Mouse (Mus musculus) limb, embryonic 12.5 days (tissue): Measurements from ENCODE around the gene Fam19a2. TPM values are rescaled to one million over a fixed set of nuclear protein-coding genes. Genes with fewer than 3 reads are reported as not detected.

Experiments used
- ATAC-seq: fragments of 200-750 bp; cut with Nextera tagmentation; 2 replicates; pipeline ENCODE4 v1.8.0; 2017; ENCODE audit warnings: low read depth, moderate TSS enrichment; ENCODE audit not compliant: insufficient number of reproducible peaks, insufficient read depth, low FRiP score, low TSS enrichment
- H3K27ac ChIP-seq: fragments of 300-500 bp; sonication (generic); 2 replicates; pipeline ENCODE4 v1.5.1; 2016; ENCODE audit warnings: mild to moderate bottlenecking, moderate library complexity
- H3K27me3 ChIP-seq: fragments of 300-500 bp; sonication (generic); 2 replicates; pipeline ENCODE4 v1.6.1; 2016; ENCODE audit warnings: mild to moderate bottlenecking, moderate library complexity
- H3K36me3 ChIP-seq: fragments of 300-500 bp; sonication (generic); 2 replicates; pipeline ENCODE4 v1.6.1; 2016; ENCODE audit warnings: mild to moderate bottlenecking, moderate library complexity
- H3K4me1 ChIP-seq: fragments of 300-500 bp; sonication (generic); replicated peaks from 2 replicates; pipeline ENCODE4 v1.6.1; 2016
- H3K4me2 ChIP-seq: fragments of 300-500 bp; sonication (generic); 2 replicates; pipeline ENCODE4 v1.6.1; 2016; ENCODE audit warnings: mild to moderate bottlenecking, moderate library complexity
- H3K4me3 ChIP-seq: fragments of 300-500 bp; sonication (generic); replicated peaks from 2 replicates; pipeline ENCODE4 v1.5.1; 2016; ENCODE audit warnings: mild to moderate bottlenecking
- H3K9ac ChIP-seq: fragments of 300-500 bp; sonication (generic); replicated peaks from 2 replicates; pipeline ENCODE4 v1.6.1; 2016; ENCODE audit warnings: mild to moderate bottlenecking, moderate library complexity
- H3K9me3 ChIP-seq: fragments of 300-500 bp; sonication (generic); 2 replicates; pipeline ENCODE4 v1.6.1; 2016; ENCODE audit warnings: mild to moderate bottlenecking, moderate library complexity
- WGBS: fragments of 180-500 bp; shearing (Covaris S2); methylation state at CpG from one replicate; pipeline ENCODE4 v1.1.7; 2016; 5-methylcytosine and 5-hydroxymethylcytosine counted together
- polyA plus RNA-seq: library from polyadenylated mRNA; unstranded; fragments of >200 nt; fragmentation: Nextera tagmentation; extraction: Ambion mirVana; gene quantifications from 2 replicates; pipeline ENCODE4 v1.2.1, GENCODE M21; 2016

The Fam19a2 gene
- polyA plus RNA-seq, 1 experiment from 2014 or later = 5.9 TPM

GRCm38 (mm10) chr10:123456800-123457199, 193.0 kb downstream of the Fam19a2 start:
- Histone ChIP-seq H3K9ac (no peak overlapping the region), H3K9me3 (no peaks in the 10 kb centered on the region), H3K27ac (no peak overlapping the region), H3K4me2 (no peak overlapping the region), H3K4me1 (no peaks in the 10 kb centered on the region), H3K36me3 (no peaks in the 10 kb centered on the region), H3K27me3 (no peaks in the 10 kb centered on the region), H3K4me3 (no peak overlapping the region)
- 57% methylated on average over 1 of the region's 1 CpGs for WGBS
- no peak for ATAC-seq

- H3K27me3 ChIP-seq = no peaks in the 10 kb centered on the region
Measured at GRCm38 (mm10) chr10:123460466-123460865, 196.7 kb downstream of the Fam19a2 start.

GRCm38 (mm10) chr10:123462305-123462704, 198.5 kb downstream of the Fam19a2 start:
- 88% methylated on average over 3 of the region's 3 CpGs for WGBS

More at GRCm38 (mm10) chr10:123460466-123460865, 196.7 kb downstream of the Fam19a2 start:
- Histone ChIP-seq H3K4me1 (no peaks in the 10 kb centered on the region), H3K4me3 (no peak overlapping the region), H3K4me2 (no peak overlapping the region), H3K9me3 (no peaks in the 10 kb centered on the region), H3K27ac (no peak overlapping the region), H3K36me3 (no peaks in the 10 kb centered on the region), H3K9ac (no peak overlapping the region)
- 71% methylated on average over 5 of the region's 5 CpGs for WGBS
- no peak for ATAC-seq

GRCm38 (mm10) chr10:123514749-123515148, 251.0 kb downstream of the Fam19a2 start:
- Histone ChIP-seq H3K9me3 (no peaks in the 10 kb centered on the region), H3K27me3 (no peaks in the 10 kb centered on the region), H3K4me2 (no peak overlapping the region), H3K36me3 (no peaks in the 10 kb centered on the region), H3K27ac (no peak overlapping the region), H3K9ac (no peak overlapping the region), H3K4me3 (no peak overlapping the region), H3K4me1 (no peaks in the 10 kb centered on the region)
- 89% methylated on average over 3 of the region's 3 CpGs for WGBS
- no peak for ATAC-seq

More at GRCm38 (mm10) chr10:123462305-123462704, 198.5 kb downstream of the Fam19a2 start:
- H3K27ac ChIP-seq = no peak overlapping the region
- ATAC-seq = no peak
- no peak overlapping the region for H3K4me2 ChIP-seq
- H3K4me3 ChIP-seq = no peak overlapping the region
- H3K9me3 ChIP-seq = no peaks in the 10 kb centered on the region
- H3K4me1 ChIP-seq = no peaks in the 10 kb centered on the region
- H3K36me3 ChIP-seq = no peaks in the 10 kb centered on the region
- no peaks in the 10 kb centered on the region for H3K27me3 ChIP-seq
- no peak overlapping the region for H3K9ac ChIP-seq

GRCm38 (mm10) chr10:123520613-123521012, 256.8 kb downstream of the Fam19a2 start:
- Histone ChIP-seq H3K9ac (no peak overlapping the region), H3K9me3 (peaks cover 12% of the 10 kb centered on the region), H3K4me3 (no peak overlapping the region), H3K27ac (no peak overlapping the region), H3K4me2 (no peak overlapping the region), H3K27me3 (no peaks in the 10 kb centered on the region), H3K4me1 (no peaks in the 10 kb centered on the region), H3K36me3 (no peaks in the 10 kb centered on the region)
- WGBS = 87% methylated on average over 2 of the region's 2 CpGs
- ATAC-seq = no peak

- 91% methylated on average over 6 of the region's 6 CpGs for WGBS
- H3K9me3 ChIP-seq = peaks cover 12% of the 10 kb centered on the region
- H3K4me3 ChIP-seq = no peak overlapping the region
- no peak overlapping the region for H3K27ac ChIP-seq
- ATAC-seq = no peak
- H3K4me1 ChIP-seq = no peaks in the 10 kb centered on the region
- no peak overlapping the region for H3K9ac ChIP-seq
- H3K27me3 ChIP-seq = no peaks in the 10 kb centered on the region
- H3K4me2 ChIP-seq = no peak overlapping the region
- no peaks in the 10 kb centered on the region for H3K36me3 ChIP-seq
Measured at GRCm38 (mm10) chr10:123521203-123521602, 257.4 kb downstream of the Fam19a2 start.

- no peak overlapping the region for H3K27ac ChIP-seq
- H3K9ac ChIP-seq = no peak overlapping the region
- H3K9me3 ChIP-seq = peaks cover 12% of the 10 kb centered on the region
- no peak overlapping the region for H3K4me2 ChIP-seq
- no peaks in the 10 kb centered on the region for H3K36me3 ChIP-seq
- no peak overlapping the region for H3K4me3 ChIP-seq
- 58% methylated on average over 5 of the region's 5 CpGs for WGBS
- H3K27me3 ChIP-seq = no peaks in the 10 kb centered on the region
- no peaks in the 10 kb centered on the region for H3K4me1 ChIP-seq
- ATAC-seq = no peak
Measured at GRCm38 (mm10) chr10:123525424-123525823, 261.6 kb downstream of the Fam19a2 start.

GRCm38 (mm10) chr10:123526059-123526458, 262.3 kb downstream of the Fam19a2 start:
- Histone ChIP-seq H3K27ac (no peak overlapping the region), H3K9ac (no peak overlapping the region), H3K27me3 (no peaks in the 10 kb centered on the region), H3K36me3 (no peaks in the 10 kb centered on the region), H3K4me2 (no peak overlapping the region), H3K4me3 (no peak overlapping the region), H3K9me3 (peaks cover 12% of the 10 kb centered on the region), H3K4me1 (no peaks in the 10 kb centered on the region)
- WGBS = 70% methylated on average over 3 of the region's 3 CpGs
- ATAC-seq = no peak

GRCm38 (mm10) chr10:123536143-123536542, 272.3 kb downstream of the Fam19a2 start:
- Histone ChIP-seq H3K4me1 (no peaks in the 10 kb centered on the region), H3K27me3 (no peaks in the 10 kb centered on the region), H3K9ac (no peak overlapping the region), H3K4me2 (no peak overlapping the region), H3K4me3 (no peak overlapping the region), H3K36me3 (no peaks in the 10 kb centered on the region), H3K27ac (no peak overlapping the region), H3K9me3 (no peaks in the 10 kb centered on the region)
- WGBS = 71% methylated on average over 4 of the region's 4 CpGs
- no peak for ATAC-seq

- no peak overlapping the region for H3K4me3 ChIP-seq
- 76% methylated on average over 6 of the region's 6 CpGs for WGBS
Measured at GRCm38 (mm10) chr10:123548391-123548790, 284.6 kb downstream of the Fam19a2 start.

GRCm38 (mm10) chr10:123567677-123568076, 303.9 kb downstream of the Fam19a2 start:
- Histone ChIP-seq H3K36me3 (no peaks in the 10 kb centered on the region), H3K4me2 (no peak overlapping the region), H3K4me3 (no peak overlapping the region), H3K27ac (no peak overlapping the region), H3K27me3 (no peaks in the 10 kb centered on the region), H3K9me3 (no peaks in the 10 kb centered on the region), H3K4me1 (peaks cover 4% of the 10 kb centered on the region; the same call in 1 of the 2 replicates), H3K9ac (no peak overlapping the region)
- WGBS = 73% methylated on average over 1 of the region's 1 CpGs
- no peak for ATAC-seq

More at GRCm38 (mm10) chr10:123548391-123548790, 284.6 kb downstream of the Fam19a2 start:
- H3K9me3 ChIP-seq = no peaks in the 10 kb centered on the region
- H3K36me3 ChIP-seq = no peaks in the 10 kb centered on the region
- no peak for ATAC-seq
- H3K4me1 ChIP-seq = no peaks in the 10 kb centered on the region
- no peak overlapping the region for H3K27ac ChIP-seq
- no peaks in the 10 kb centered on the region for H3K27me3 ChIP-seq
- H3K9ac ChIP-seq = no peak overlapping the region
- H3K4me2 ChIP-seq = no peak overlapping the region

- ATAC-seq = no peak
- no peaks in the 10 kb centered on the region for H3K27me3 ChIP-seq
- H3K27ac ChIP-seq = no peak overlapping the region
- H3K9me3 ChIP-seq = no peaks in the 10 kb centered on the region
- WGBS = 81% methylated on average over 10 of the region's 10 CpGs
- no peak overlapping the region for H3K4me2 ChIP-seq
- no peaks in the 10 kb centered on the region for H3K36me3 ChIP-seq
- no peak overlapping the region for H3K4me3 ChIP-seq
- H3K4me1 ChIP-seq = peaks cover 8% of the 10 kb centered on the region; the same call in 1 of the 2 replicates
- H3K9ac ChIP-seq = no peak overlapping the region
Measured at GRCm38 (mm10) chr10:123570616-123571188, 306.9 kb downstream of the Fam19a2 start.
